Mouse (Mus musculus): ENCODE measurements around the gene Dstn.

Gene Dstn

DNA sequence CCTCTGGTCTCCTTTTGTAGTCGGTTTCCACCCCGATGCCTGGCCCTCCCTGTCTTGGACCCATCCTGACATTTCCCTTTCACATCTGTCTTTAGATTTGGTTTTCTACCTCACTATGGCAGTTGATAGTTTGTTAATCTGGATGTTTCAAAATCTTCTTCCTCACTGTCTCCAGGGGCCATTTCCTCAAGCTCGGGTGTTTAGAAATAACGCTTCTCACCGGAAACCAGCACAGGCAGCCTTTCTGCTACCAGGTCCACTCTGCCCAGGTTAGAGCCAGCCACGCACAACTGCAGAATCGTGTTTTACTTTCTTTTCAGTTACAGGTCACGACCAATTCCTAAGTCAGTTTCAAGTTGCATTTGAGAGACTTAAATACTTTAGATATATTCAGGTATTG lies 19.3 kb downstream of the Dstn start:
- TF ChIP-seq GATA4 (IDR thresholded peaks at IDR 0.05; ENCODE audit: insufficient replicate concordance, low read length) = no peak

DNA sequence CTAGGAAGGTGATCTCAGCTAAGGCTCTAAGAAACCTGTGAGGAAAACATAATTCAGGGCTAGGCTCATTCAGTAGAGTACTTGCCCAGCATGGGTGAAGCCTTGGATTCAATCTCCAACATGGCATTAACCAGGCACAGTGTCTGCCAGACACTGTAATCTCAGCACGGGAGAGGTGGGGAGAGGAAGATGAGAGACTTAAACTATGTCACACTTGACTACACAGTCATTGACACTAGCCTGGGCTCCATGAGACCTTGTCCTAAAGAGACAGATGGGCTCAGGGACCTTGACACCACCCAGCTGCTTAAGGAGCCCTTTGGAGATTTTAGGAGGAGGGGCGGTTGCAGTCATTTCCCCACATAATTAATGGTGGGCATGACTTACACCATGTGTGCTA lies 22.7 kb downstream of the Dstn start:
- TF ChIP-seq GATA4 (IDR thresholded peaks at IDR 0.05; ENCODE audit: insufficient replicate concordance, low read length) = no peak

DNA sequence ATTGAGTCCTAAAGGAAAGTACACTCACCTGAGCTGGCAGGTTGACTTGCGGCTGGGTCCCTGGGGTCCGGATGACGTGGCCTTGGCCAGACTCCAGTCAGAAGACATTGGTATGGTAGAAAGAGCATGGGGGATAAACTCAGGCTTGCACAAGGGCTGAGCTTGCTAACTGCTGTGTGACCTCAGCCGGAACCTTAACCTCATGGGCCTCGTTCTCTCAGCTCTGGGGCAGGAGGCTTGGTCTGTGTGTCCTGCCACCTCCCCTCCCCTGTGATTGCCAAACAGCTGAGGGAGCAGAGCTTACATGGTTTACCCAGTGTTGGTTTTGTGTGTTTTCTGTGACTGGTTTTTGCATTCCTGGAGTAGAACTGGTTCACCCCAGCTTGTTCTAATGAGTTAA lies 25.3 kb downstream of the Dstn start:
- TF ChIP-seq GATA4 (IDR thresholded peaks at IDR 0.05; ENCODE audit: insufficient replicate concordance, low read length) = no peak

DNA sequence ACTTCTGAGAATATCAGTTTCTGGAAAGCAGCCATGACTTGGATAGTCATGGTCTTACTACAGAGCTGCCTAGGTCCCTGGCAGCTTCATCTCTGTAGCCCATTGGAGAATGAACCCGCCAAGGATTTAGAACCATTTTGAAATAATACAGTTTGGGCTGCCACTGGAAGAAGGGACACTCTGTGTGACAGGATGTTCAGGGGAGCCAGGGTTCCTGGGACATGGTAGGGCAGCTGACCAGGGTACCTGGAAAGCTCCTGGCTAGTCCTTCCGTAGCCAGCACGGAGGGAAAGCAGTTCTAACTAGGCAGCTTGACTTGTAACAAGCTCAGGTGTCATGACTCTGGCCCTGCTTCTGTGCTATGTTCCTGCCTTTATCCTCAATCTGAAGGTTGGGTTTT lies 29.7 kb downstream of the Dstn start:
- no peak for TF ChIP-seq GATA4 (IDR thresholded peaks at IDR 0.05; ENCODE audit: insufficient replicate concordance, low read length)

DNA sequence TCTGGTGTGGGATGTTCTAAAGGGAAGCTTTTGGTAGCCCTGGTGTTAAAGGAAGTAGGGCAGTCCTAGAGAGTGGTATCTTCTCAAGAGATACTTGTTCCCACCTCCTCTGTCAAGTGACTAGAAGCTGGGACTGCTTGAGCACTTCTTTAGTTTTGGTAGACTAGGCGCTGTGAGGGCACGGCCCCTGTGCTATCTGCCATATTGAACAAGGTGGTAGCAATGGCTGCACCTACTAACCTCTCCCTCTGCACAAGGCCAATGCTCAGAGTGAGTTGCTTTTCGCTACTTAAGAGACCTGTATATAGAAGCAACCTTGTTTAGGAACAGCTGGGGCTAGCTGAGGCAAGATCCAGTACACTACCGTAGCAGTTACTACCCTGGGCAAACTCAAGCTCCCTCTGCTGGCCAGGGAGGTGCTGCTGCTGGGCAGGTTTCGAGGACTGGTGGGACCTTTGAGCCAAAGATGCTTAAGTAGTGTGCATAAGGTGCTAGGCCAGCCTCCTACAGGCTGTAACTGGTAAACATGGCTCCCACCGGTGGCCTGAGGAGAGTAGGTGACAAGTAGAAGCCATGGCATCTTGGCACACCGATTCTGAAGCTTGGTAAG lies 30.5 kb downstream of the Dstn start:
- no peak for TF ChIP-seq GATA4 (IDR thresholded peaks at IDR 0.05; ENCODE audit: insufficient replicate concordance, low read length)

DNA sequence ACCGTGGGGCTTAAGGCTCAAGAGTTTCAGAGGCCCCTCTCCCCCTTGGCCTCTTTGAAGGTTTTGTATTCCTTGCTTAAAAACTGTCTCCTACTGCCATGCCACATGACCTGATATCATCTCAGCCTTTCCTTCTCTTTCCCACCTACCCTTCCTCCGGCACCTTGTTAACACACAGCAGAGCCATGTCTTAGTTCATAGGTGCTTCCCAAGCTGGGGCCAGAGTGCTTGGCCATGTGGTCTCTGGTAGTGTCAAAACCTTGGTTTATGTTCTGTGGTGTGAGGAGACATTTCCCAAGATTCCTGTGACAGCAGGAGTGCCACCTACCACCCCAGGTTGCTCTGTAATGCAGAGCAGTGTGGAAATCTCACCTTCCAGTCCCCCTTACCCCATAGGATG lies 31.3 kb downstream of the Dstn start:
- TF ChIP-seq GATA4 (IDR thresholded peaks at IDR 0.05; ENCODE audit: insufficient replicate concordance, low read length) = no peak

DNA sequence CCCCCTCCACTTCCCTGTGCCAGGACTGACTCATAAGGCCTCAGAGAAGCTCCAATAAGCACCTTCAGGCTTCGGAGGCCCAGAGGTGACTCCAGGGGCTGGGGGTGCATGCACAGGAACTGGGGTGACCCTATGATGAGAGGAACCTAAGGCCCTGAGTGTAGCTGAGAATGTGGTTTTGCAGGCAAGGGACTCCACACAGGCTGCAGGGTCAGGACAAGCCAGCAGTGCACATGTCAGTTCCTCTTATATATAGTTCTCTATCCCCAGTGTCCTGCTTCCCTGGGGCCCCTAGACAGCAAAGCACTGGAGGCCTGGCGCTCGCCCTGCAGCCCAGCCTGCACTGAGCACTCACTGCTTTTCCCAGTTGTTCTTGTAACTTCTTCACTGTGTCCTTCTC lies 32.9 kb downstream of the Dstn start:
- TF ChIP-seq GATA4 (IDR thresholded peaks at IDR 0.05; ENCODE audit: insufficient replicate concordance, low read length) = no peak

DNA sequence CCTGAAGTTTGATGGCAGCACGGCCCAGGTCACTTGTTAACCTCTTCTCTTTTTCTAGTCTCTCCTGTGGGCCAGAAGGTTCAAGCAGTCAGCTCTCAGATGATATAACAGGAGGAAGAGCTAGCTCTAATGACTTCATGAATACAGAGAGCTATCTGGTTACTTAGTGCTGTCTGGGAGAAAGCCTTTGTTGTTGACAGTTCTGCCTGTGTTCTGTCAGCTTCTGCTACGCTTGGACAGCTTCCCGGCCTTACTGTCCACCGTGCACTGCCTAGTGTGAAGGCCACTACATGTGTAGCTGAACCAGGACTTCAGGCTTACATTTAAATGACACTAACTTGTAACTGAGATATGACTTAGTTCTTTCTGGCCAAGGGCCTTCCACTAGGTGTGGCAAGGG lies 33.3 kb downstream of the Dstn start:
- TF ChIP-seq GATA4 (IDR thresholded peaks at IDR 0.05; ENCODE audit: insufficient replicate concordance, low read length) = no peak

DNA sequence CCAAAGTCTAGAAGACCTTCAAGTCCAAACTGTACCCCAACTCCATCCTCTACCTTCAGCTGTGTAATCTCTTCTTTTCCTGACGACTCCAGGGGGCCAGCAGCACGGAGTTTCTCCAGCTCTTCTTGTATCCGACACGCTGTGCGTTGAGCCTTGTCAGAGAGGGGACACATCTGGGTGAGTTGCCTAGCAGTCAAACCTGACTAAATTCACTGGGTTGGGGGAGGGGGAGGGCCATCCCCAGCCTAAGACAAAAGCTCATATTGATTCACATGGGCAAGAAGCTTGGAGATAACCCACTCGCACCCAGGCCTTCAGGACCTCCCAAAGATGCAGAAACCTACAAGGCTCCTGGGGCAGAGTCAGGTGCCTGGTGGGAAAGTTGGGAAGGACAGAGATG lies 34.1 kb downstream of the Dstn start:
- no peak for TF ChIP-seq GATA4 (IDR thresholded peaks at IDR 0.05; ENCODE audit: insufficient replicate concordance, low read length)

DNA sequence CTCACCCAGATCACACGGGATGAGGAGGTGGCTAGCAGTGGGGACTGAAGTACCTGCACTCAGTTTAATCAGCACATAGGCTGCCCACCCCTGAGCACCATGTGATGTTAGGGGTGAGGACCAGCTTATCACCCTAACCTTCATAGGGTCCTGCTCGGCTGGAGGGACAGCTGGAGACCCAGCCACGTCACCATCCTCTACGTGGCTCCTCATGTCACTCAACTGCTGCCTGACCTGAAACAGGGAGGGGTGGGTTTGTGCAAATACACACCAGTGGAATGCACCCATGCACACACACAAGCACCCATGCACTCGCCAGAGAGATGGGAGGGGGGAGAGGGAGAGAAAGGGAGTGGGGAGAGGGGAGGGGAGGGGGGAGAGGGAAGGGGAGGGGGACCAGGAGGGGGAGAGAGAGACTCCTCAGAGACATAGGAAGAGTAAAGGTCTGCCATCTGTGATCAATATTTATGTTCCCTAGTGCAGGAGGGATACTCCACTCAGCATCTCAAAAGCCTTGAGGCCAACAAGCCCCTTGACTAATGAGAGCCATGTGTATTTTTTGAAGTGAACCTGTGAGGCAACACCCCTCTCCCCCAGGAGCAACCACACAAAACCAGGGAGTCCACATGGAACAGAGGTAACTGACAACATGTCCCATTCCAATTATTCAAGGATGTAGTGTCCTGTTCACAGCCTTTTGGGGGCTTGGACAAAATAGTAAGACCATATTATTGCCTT lies 35.3 kb downstream of the Dstn start:
- no peak for TF ChIP-seq GATA4 (IDR thresholded peaks at IDR 0.05; ENCODE audit: insufficient replicate concordance, low read length)

DNA sequence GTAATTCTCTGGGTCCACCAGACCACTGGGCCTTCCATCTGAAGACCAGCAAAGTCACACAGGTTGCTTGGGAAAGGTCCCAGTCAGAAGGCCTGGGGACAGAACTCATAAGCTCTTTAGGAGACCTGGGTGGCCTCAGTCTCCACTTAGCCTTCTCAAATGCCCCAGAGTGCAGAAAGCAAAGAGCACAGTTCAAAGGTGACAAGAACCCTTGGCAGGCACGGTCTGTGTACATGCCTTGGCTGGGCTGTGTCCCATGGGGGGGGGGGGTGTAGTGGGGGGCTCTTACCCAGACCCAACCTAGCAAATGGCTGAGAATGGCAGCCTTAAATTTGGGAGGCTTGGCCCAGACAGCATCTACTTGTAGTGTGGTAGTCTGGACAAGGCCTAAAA lies 35.9 kb downstream of the Dstn start:
- TF ChIP-seq GATA4 (IDR thresholded peaks at IDR 0.05; ENCODE audit: insufficient replicate concordance, low read length) = no peak

DNA sequence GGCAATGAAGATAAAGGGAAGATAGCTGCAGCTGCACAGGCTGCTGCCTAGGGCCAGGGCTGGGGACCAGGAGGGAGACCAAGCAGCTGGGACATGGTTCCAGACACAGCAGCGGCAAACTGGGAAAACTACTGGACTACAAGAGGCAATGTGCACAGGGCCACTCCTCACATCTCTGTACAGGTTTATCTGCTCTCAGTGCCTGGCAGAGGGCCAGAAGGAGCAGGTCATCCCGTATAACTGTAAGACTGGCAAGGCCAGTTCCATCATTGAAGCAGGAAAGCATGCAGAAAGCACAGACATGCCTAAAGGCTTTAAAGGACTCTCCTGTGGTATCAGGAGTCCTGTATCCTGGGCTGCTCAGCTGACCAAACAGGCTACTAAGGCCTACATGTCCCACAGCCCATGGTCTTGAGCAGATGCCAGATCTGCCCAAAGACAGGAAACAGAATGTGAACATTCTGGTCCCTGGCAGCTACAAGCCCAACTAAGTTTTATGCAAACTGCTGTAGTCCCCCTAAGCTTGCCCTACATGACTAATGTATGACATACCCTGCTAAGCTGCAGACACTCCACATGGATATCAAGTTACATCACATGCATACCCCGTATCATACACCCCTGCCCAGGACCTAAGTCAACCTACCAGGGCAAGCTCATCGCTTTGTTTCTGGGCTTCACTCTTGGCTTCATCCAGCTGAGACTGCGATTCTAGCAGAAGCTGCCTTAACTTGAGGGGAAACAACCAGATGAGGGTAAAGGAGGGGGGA lies 36.6 kb downstream of the Dstn start:
- no peak for TF ChIP-seq GATA4 (IDR thresholded peaks at IDR 0.05; ENCODE audit: insufficient replicate concordance, low read length)

DNA sequence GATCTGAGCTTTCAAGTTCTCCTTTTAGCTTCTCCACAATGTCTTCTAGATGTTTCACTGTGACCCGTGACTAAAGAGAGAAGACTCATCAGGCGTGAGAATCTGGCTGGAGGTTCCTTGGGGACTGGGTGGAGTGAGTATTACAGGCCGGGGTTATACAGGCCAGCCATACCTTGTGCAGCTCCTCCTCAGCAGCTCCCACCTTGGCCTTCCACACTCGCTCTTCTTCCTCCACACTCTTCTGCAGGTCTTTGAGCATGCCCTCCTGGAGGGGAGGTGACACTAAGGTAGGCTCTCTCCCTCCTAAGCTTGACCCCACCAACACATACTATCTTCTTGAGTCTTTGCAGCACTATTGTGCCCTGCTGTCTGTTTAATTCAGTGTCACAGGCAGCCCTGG lies 38.8 kb downstream of the Dstn start:
- no peak for TF ChIP-seq GATA4 (IDR thresholded peaks at IDR 0.05; ENCODE audit: insufficient replicate concordance, low read length)

DNA sequence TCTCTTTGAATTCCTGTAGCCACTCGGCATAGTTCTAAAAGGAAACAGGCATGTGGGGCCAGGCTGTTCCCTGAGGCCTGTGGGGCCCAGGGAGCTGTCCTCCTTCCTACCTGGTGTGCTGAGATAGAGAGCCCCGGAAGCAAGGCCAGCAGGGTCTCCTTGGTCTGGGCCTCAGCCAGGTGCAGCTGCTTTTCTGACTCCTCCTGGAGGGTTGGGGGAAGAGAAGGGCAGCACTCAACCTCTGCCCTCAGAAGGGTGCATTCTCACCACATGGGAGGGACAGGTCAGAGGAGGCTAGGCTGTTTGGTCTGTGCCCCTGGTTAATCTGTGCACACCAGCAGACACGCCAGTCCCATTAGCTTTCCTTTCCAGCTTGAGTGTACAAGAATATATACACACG lies 39.9 kb downstream of the Dstn start:
- TF ChIP-seq GATA4 (IDR thresholded peaks at IDR 0.05; ENCODE audit: insufficient replicate concordance, low read length) = no peak

DNA sequence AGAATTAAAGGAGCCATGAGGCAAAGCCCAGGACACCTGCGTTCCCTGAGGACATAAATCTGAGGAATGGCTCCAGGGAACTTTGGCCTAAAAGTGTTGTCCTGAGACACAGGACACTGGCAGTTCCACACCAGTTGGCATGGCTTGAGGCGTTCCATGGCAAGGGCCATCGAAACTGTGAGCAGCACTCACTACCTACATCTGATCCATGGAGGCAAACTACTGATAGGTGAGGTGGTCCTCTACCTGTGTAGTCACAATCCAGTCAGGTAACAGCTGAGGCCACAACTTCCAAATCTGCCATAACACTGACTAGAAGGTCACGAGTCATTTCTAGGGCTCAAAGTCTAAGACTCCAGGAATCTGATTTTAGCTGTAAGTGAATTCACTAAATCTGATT lies 40.6 kb downstream of the Dstn start:
- TF ChIP-seq GATA4 (IDR thresholded peaks at IDR 0.05; ENCODE audit: insufficient replicate concordance, low read length) = no peak

DNA sequence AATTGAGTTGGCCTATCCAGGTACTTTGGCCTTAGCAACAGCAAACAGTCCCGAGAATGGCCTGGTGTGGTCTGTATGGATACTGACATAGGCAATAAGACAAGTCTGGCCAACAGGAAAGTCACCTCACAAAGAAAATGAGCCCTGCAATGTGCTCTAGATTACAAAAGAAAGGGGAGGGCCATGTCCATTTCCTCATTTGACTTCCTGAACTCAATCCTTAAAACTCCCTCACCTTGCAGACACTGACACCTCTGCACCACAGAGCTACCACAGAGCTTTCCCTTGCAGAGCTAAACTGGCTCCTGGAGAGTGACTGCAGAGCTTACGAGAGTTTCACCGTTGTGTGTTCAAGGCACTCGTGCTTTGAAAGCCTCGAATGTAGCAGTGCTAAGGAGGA lies 47.1 kb downstream of the Dstn start:
- TF ChIP-seq GATA4 (IDR thresholded peaks at IDR 0.05; ENCODE audit: insufficient replicate concordance, low read length) = no peak

All from liver, adult (tissue).